Mouse (Mus musculus) skeletal muscle tissue, adult 2 months (tissue): ENCODE data around the gene AL607142.1.
A peak's percentile ranks its signal among the peaks of the same experiment; 100 is the strongest.

Experiments used
- DNase-seq: peaks from one replicate; pipeline ENCODE4 v3.0.0-alpha.2; 2012; ENCODE audit warnings: low read depth, low spot score

AL607142.1 gene

DNA sequence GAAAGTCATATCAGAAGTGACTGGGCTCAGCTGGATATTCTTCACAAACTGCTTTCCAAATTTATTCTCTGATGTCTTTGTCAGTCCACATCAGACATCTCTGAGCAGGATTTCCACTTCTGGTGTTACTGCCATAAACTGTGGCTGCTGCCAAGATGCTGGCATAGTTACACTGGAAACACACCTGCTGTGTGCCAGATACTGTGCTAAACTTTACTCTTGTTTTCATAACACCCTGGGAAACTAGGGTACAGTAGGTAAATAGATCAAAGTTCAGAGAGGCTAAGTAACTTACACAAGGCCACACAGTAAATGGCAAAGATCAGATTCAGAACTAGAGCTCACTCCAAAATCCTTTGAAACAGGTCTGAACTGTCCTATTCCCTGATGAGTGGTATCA is 36.4 kb downstream of the AL607142.1 start:
- DNase-seq = no peak

DNA sequence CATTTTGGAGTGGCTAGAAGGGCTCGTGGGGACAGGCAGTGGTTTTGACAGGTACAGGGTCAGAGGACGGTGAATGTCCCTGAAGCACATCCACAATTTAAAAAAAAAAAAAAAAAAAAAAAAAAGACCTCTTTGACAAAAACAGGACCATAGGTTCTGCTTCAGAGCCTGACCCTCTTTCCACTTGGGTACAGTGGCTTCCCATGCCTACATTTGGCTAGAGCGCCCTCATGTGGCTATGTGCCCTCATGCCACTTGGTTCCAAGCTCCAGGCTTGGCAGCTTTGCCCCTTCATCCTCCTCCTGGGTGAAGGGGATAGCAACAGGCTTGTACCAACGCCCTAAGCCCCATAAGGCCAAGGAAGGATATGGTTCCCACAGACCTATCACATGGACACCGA is 39.8 kb downstream of the AL607142.1 start:
- peak; percentile 39 for DNase-seq

DNA sequence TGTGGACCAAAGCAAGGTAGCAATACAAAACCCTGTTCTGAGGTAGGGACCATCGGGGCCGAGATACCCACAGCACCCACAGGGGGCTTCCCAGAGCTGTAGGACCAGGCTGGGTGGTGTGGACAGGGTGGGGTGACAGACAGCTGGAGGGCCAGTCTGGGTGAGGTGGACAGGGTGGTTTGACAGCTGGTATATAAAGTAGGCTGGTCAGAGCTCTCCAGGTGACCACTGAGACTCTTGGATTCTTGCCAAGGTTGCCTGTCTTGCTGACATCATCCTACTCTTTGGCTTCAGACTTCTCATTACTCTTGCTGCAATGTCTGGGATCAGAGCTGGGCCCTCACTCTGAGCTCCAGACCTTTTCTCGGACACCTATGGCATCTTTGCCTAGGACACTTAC is 41.6 kb downstream of the AL607142.1 start:
- DNase-seq = no peak

DNA sequence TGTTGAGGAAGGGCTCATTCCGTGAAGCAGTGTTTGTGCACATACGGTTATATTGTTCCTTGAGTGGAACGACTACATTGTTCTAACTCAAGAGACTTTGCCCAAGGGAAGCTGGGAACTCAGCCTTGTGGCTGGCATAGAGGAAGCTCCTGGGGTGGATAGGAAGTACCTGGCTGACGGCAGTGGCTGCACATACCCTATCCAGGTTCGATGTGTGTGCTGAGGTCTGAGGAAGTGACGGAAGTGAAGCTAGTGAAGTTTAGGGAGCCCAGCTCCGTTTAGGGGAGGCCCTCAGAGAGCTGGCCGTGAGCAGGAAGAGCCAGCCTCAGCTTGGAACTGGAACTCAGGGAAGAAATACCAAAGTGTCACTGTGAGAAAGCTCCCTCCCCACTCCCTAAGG is 43.0 kb downstream of the AL607142.1 start:
- DNase-seq = no peak

DNA sequence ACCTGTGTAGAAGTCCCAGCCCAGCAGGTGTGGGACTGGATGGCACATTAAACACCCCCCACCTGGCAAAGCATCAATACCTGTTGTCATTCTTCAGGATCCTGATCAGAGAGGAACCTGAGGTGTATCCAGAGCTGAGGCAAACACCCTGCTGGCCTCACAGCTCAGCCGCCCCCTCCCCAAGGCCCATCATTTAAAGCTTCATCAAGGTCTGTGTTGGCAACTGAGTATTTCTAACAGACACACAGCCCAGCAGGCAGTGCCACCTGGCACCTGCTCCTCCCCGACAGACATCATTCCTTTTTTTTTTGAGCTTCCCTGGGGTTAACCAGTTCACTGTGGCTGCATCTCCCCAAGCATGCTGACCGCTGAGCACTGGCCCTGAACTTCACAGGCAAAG is 50.7 kb downstream of the AL607142.1 start:
- no peak for DNase-seq

DNA sequence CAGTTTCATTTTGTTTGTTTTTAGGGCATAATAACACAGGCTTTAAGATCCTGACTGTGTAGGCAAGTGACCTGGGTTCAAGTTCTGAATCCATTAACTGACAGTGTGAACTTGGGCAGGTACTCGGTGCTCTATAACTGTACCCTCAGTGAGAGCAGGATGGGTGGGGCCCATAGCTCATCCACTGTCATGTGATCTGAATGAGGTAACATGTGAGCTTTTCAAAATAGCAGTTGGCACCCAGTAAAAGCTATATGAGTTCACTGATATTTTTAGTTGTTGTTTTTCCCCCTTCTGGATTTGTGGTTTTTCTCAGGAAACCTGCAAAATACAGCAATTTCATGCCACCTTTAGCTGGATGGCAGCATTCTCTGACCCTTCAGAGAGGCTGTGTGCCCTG is 51.5 kb downstream of the AL607142.1 start:
- no peak for DNase-seq

DNA sequence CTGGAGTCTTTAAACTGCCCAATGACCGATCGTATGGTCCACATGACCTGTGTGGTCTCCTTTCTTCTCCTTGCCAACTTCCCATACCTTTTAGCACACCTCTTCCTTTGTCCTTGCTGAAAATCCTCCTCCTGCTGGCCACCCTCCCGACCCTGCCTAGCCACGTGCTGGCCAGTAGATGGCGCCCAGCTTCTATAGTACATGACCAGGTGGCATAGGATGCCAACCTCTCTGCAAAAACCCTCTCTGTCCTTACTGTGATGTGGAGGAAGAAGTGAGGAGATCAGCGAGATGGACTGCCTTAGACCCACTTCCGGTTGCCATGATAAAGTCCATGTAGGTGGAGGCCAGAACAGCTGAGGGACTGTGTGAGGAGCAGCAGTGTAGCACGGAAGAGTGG is 55.5 kb downstream of the AL607142.1 start:
- peak; percentile 36 for DNase-seq

DNA sequence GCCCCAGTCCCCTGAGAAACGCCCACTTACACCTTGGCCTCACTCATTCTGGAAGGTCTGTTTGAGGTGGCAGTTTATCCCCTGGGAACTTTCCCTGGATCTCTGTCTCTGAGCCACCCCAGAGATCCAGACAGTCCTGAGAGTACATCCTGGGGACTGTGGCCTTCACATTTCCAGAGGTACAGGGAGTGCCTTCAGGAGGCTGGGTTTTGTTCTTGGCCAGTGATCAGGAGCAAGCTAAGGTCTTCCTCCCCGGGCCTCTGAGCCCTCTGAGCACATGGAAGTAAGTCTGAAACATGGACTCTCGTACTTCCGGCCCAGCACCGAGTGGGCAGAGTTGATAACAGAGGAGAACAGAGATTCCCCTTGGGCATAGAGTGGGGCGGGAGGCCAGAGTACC is 59.9 kb downstream of the AL607142.1 start:
- no peak for DNase-seq

DNA sequence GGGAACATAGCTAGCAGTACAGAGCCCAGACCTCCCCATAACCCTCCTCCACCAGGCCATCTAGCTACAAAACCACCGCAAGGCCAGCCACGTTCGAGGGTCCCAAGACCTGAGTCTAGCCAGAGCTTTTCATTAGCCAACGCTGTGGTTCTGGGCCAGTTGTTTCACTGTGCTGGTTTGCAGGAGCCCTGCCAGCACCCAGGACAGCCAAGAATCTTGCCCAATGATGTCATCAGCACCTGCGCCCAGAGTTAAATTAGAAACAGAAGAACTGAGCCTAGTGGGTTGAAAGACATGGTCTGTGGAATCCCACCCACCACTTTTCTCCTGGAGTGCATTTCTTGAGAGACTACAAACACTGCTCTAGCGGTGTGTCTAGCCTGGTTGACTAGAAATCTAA is 61.3 kb downstream of the AL607142.1 start:
- DNase-seq = peak; percentile 54

DNA sequence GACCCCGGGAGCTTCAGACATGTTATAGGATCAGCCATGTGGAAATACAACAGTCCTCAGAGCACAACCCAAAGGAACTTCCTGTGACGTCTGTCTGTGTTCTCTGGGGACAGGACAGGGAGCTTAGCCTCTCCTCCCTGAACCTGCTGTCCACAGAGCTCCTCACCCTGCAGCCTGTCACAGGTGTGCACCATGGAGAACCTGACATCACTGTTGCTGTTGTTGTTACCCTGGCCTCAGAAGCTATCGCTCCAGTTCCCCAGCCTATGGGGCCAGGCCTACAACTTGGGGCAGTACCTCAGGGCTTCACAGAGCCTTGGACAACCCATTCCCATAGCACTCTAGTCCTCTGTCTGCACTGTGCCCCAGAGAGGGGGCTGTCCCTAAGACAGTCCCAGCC is 62.5 kb downstream of the AL607142.1 start:
- DNase-seq = no peak

DNA sequence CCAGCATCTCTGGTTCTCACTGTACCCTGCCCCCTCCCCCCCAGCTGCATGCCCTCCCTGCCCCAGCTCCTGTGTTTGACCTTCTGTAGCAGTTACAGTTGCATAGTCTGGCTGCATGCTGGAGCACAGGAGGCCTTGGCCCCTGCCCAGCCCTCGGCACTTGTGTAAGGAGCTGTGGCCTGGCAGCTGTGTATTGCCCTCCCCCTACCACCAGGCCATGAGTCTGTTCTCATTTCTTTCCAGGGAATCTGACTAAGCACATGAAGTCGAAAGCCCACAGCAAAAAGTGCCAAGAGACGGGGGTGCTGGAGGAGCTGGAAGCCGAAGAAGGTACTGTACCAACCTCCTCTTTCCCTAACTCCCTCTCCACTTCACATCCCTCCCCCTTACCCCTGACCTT is 63.2 kb downstream of the AL607142.1 start:
- DNase-seq = peak; percentile 72

DNA sequence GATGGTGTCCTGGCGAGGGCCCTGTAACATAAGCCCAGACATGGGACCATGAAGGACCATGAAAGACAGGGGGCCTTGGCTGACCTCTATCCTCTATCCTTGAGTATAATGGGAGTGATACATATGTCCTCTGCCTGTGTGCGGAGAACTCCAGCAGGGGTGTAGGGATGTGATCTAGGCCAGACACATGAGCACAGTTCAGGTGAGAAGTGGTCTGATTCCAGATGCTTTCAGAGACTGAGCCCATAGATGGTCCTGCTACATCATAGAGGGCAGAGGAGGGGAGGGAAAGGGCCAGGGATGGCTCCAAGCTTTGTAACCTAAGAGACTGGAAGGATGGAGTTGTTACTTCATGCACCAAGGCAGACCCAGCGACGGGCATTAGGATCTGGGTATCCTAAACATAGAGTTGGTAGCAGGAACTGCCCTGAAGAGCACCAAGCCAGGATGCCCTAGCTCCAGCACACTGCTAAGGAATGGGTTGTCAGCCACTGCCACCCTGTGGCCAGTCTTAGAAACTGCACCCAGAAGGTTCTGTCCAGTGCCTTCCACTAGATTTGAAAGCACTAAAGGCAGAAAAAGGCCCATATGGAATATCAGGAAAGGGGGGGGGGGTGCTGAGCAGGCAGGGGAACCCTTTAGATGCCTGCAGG is 64.6 kb downstream of the AL607142.1 start:
- DNase-seq = peak; percentile 67

DNA sequence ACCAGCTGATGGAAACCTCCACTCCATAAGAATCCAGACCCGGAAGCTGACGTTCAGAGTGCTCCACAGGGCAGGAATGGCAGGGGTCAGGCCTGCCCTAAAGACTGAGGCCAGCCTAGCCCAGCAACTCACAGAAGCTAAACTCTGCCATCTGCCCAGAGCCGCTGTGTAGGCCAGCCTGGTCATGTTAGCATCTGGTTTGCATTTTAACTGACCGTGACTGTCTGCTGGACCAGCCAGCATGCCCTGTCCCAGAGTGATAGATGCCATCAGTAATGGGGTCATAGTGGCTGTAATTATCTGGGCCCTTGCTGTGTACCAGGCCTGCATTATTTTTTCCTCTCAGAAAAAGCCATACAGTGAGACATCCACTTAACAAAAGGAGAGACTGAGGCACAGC is 66.1 kb downstream of the AL607142.1 start:
- no peak for DNase-seq

DNA sequence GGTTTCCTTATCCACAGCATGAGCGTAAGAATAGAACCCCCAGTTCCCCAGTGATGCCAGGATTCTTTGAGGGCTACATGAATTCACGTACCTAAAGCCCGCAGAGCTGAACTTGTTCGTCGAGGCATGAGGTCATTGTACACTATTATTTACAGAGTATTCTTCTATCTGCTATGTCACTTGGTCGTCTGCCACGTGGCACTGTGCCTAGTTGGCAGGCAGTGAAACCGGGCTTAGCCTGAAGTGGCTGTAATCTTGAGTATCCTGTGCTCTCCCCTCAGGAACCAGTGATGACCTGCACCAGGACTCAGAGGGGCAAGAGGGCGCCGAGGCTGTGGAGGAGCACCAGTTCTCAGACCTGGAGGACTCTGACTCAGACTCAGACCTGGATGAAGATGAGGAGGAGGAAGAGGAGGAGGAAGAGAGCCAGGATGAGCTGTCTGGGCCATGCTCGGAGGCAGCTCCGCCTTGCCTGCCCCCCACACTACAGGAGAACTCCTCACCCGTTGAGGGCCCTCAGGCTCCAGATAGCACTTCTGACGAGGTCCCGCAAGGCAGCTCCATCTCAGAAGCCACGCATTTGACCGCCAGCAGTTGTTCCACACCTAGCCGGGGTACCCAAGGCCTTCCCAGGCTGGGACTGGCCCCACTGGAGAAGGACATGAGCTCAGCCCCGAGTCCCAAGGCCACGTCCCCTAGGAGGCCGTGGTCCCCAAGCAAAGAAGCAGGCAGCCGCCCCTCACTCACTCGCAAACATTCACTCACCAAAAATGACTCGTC is 66.8 kb downstream of the AL607142.1 start:
- DNase-seq = peak; percentile 36

DNA sequence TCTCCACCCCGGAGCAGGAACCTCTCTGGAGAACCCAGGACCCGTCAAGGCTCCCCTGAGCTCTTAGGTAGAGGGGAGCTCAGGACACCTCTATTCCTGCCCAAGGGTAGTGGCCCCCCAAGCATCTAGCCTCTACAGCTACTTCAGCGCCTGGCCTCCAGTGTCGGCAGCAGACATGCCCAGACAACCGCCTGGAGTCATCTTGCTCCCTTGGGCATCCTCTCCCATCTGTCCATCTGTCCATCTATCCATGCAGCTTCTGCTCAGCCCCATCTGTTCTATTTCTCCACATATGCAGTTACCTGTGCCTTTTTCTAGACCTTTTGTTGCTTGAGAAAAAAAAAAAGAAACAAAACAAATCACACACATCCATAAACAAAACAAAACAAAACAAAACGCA is 69.4 kb downstream of the AL607142.1 start:
- DNase-seq = no peak

DNA sequence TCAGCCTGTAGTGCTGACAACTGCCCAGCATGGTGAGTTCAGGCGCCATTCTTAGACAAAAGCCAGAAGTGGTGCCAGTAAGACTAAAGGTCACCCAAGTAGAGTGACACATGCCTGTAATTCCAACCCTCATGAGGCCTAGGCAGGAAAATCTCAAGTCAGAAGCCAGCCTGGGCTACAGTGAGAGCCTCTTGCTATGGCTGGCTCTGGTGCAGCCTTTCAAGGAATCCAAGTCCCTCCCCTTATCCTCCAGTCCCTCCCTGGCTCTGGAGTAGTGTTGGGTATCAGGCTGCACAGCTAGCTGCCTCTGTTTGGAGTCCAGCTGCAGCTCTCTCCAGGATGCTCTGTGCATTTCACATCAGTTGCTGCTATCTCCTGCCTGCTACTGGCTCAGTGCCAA is 77.0 kb downstream of the AL607142.1 start:
- DNase-seq = no peak

DNA sequence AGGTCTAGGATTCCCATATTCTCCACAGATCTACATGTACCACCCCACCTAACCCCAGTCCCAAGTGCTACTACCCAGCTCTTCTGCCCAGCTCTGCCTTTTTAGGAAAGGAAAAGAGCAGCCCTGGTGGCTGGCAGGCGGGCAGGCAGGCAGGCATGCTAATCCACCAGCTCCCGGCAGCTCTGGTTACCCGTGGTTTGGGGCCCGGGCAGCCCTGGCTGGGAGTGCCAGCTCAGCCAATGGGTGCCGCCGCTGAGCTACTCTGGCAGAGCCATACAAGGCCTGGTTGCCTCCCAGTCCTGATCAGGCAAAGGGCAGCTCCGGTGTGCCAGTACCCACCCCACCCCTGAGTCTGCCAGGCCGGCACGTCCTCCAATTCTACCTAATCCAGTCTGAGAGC is 78.1 kb downstream of the AL607142.1 start:
- peak; percentile 54 for DNase-seq
